In the genomic region with DNA sequence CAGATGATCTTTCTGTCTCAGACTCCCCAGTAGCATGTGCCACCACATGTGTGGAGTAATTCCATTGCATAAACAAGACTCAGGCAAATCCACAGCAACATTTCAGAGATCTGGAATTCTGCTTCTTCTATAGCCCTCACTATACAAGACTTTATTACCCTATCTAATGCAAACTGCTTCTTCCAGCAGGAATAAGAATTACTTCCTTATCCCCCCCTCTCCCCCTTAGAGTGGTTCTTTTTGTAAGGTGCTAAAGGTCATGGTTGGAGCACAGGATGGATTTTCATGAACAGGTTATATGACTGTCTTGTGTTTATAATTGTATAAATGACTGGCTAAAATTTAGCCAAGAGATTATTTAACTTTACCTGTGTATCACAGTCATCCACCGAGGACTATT, we compare ENCODE assay signal across 22 mouse cellular contexts.
A peak's percentile ranks its signal among the peaks of the same experiment; 100 is the strongest.
DNase-seq lines count a peak whose midpoint lies in the region; ATAC-seq and TF ChIP-seq lines count a peak whose summit lies in the region.
"Had no signal": no experiment of that assay in that cellular context is flagged by ENCODE, and none has a peak within 500 bp of the region (broad histone marks: within the 10 kb centered on the region; RNA-seq: fewer than 3 reads in every experiment).

No protein-coding gene starts in this region.

- WGBS in embryonic facial prominence, embryonic 13.5 days, result 91% methylated on average over 1 of the region's 1 CpGs
- WGBS in embryonic facial prominence, embryonic 10.5 days, result 95% methylated on average over 1 of the region's 1 CpGs
- 72% methylated on average over 1 of the region's 1 CpGs for WGBS in intestine, embryonic 14.5 days
- WGBS in intestine, postnatal 0 days, result 50% methylated on average over 1 of the region's 1 CpGs
- WGBS in intestine, embryonic 15.5 days, result 70% methylated on average over 1 of the region's 1 CpGs
- WGBS in intestine, embryonic 16.5 days, result 50% methylated on average over 1 of the region's 1 CpGs

- H3K4me3 ChIP-seq in embryonic facial prominence, embryonic 13.5 days, result no peak overlapping the region
- no peak overlapping the region for H3K4me3 ChIP-seq in embryonic facial prominence, embryonic 10.5 days
- no peak overlapping the region for H3K4me3 ChIP-seq in intestine, embryonic 14.5 days (ENCODE audit: low read depth, low read length)
- no peak overlapping the region for H3K4me3 ChIP-seq in intestine, postnatal 0 days (ENCODE audit: low read depth, low read length)
- H3K4me3 ChIP-seq in intestine, embryonic 15.5 days (replicated peaks), result no peak overlapping the region
- H3K4me3 ChIP-seq in intestine, embryonic 16.5 days (ENCODE audit: low read length), result no peak overlapping the region

- H3K4me1 ChIP-seq in embryonic facial prominence, embryonic 13.5 days, result no peaks in the 10 kb centered on the region
- no peaks in the 10 kb centered on the region for H3K4me1 ChIP-seq in embryonic facial prominence, embryonic 10.5 days
- H3K4me1 ChIP-seq in intestine, embryonic 14.5 days (replicated peaks; ENCODE audit: control insufficient read depth, insufficient read depth, low read length), result no peaks in the 10 kb centered on the region
- H3K4me1 ChIP-seq in intestine, postnatal 0 days (replicated peaks; ENCODE audit: control insufficient read depth, insufficient read depth, low read length), result no peaks in the 10 kb centered on the region
- H3K4me1 ChIP-seq in intestine, embryonic 15.5 days (replicated peaks), result no peaks in the 10 kb centered on the region
- no peaks in the 10 kb centered on the region for H3K4me1 ChIP-seq in intestine, embryonic 16.5 days (ENCODE audit: control insufficient read depth, insufficient read depth, low read length)

- 0 out of 2 replicates have a peak, but pooled peaks have one; percentile 15 for ATAC-seq in embryonic facial prominence, embryonic 13.5 days (ENCODE audit: insufficient number of reproducible peaks, insufficient read depth, low FRiP score, low TSS enrichment, low read depth)
- peak; percentile 58 for ATAC-seq in intestine, embryonic 14.5 days (replicated peaks; ENCODE audit: low FRiP score, low TSS enrichment, low read depth)
- no peak for ATAC-seq in intestine, postnatal 0 days
- peak; percentile 73 for ATAC-seq in intestine, embryonic 15.5 days
- ATAC-seq in intestine, embryonic 16.5 days, result peak; percentile 80
- ATAC-seq: activated CD4-positive, CD25-positive, alpha-beta regulatory T cell, adult 4 months; CD4-positive, CD25-positive, alpha-beta regulatory T cell, adult 4 months; Patski had no signal

- no peaks in the 10 kb centered on the region for H3K9me3 ChIP-seq in embryonic facial prominence, embryonic 13.5 days
- H3K9me3 ChIP-seq in embryonic facial prominence, embryonic 10.5 days, result no peaks in the 10 kb centered on the region
- no peaks in the 10 kb centered on the region for H3K9me3 ChIP-seq in intestine, embryonic 14.5 days (ENCODE audit: control insufficient read depth, low read length)
- no peaks in the 10 kb centered on the region for H3K9me3 ChIP-seq in intestine, postnatal 0 days (ENCODE audit: control insufficient read depth)
- H3K9me3 ChIP-seq in intestine, embryonic 15.5 days, result no peaks in the 10 kb centered on the region
- no peaks in the 10 kb centered on the region for H3K9me3 ChIP-seq in intestine, embryonic 16.5 days (ENCODE audit: control insufficient read depth, low read length)
- H3K9me3 ChIP-seq: G1E had no signal

- H3K4me2 ChIP-seq in embryonic facial prominence, embryonic 13.5 days, result no peak overlapping the region
- no peak overlapping the region for H3K4me2 ChIP-seq in intestine, embryonic 14.5 days (ENCODE audit: low read length)
- no peak overlapping the region for H3K4me2 ChIP-seq in intestine, postnatal 0 days (replicated peaks; ENCODE audit: low read depth)
- no peak overlapping the region for H3K4me2 ChIP-seq in intestine, embryonic 15.5 days (replicated peaks)
- no peak overlapping the region for H3K4me2 ChIP-seq in intestine, embryonic 16.5 days (ENCODE audit: low read depth, low read length)

- no peaks in the 10 kb centered on the region for H3K27me3 ChIP-seq in embryonic facial prominence, embryonic 13.5 days
- no peaks in the 10 kb centered on the region for H3K27me3 ChIP-seq in embryonic facial prominence, embryonic 10.5 days (replicated peaks; ENCODE audit: low read depth, poor library complexity, severe bottlenecking)
- no peaks in the 10 kb centered on the region for H3K27me3 ChIP-seq in intestine, embryonic 14.5 days (replicated peaks; ENCODE audit: control insufficient read depth, insufficient read depth, low read length)
- H3K27me3 ChIP-seq in intestine, postnatal 0 days (replicated peaks; ENCODE audit: control insufficient read depth, insufficient read depth, low read length), result no peaks in the 10 kb centered on the region
- H3K27me3 ChIP-seq in intestine, embryonic 15.5 days (replicated peaks), result no peaks in the 10 kb centered on the region
- H3K27me3 ChIP-seq in intestine, embryonic 16.5 days (replicated peaks; ENCODE audit: control insufficient read depth, insufficient read depth, low read length), result no peaks in the 10 kb centered on the region
- H3K27me3 ChIP-seq: CH12.LX, Patski had no signal

- H3K9ac ChIP-seq in embryonic facial prominence, embryonic 13.5 days, result no peak overlapping the region
- H3K9ac ChIP-seq in intestine, embryonic 14.5 days (ENCODE audit: low read length), result no peak overlapping the region
- H3K9ac ChIP-seq in intestine, postnatal 0 days (ENCODE audit: low read depth, low read length), result no peak overlapping the region
- no peak overlapping the region for H3K9ac ChIP-seq in intestine, embryonic 15.5 days
- no peak overlapping the region for H3K9ac ChIP-seq in intestine, embryonic 16.5 days (ENCODE audit: low read depth, low read length)

- no peak overlapping the region for H3K27ac ChIP-seq in embryonic facial prominence, embryonic 13.5 days
- no peak overlapping the region for H3K27ac ChIP-seq in embryonic facial prominence, embryonic 10.5 days (replicated peaks)
- H3K27ac ChIP-seq in intestine, embryonic 14.5 days (ENCODE audit: low read depth), result no peak overlapping the region
- no peak overlapping the region for H3K27ac ChIP-seq in intestine, postnatal 0 days (ENCODE audit: low read depth, low read length)
- no peak overlapping the region for H3K27ac ChIP-seq in intestine, embryonic 15.5 days
- no peak overlapping the region for H3K27ac ChIP-seq in intestine, embryonic 16.5 days (ENCODE audit: low read length)

- TF ChIP-seq CTCF in intestine, postnatal 0 days (IDR thresholded peaks at IDR 0.05; ENCODE audit: low read depth), result no peak

- no peak for DNase-seq in embryonic facial prominence, embryonic 10.5 days (ENCODE audit: low spot score)
- no peak for DNase-seq in intestine, embryonic 14.5 days (ENCODE audit: low spot score)
- DNase-seq in right cerebral cortex, postnatal 36 days (ENCODE audit: low spot score in 2 of 2), result no peak
- DNase-seq in kidney, adult 8-10 months, result no peak
- DNase-seq: adrenal gland, adult 2 months; adrenal gland, adult 8-10 months; adrenal gland, postnatal 10 days; adrenal gland, postnatal 14 days; adrenal gland, postnatal 25 days; adrenal gland, postnatal 36 days; B cell, adult 2 months; cerebellum, adult 11 months; cerebellum, adult 11-12 months had no signal

- no peaks in the 10 kb centered on the region for H3K36me3 ChIP-seq in embryonic facial prominence, embryonic 13.5 days
- no peaks in the 10 kb centered on the region for H3K36me3 ChIP-seq in embryonic facial prominence, embryonic 10.5 days (replicated peaks)
- no peaks in the 10 kb centered on the region for H3K36me3 ChIP-seq in intestine, embryonic 14.5 days (ENCODE audit: control insufficient read depth, insufficient read depth, low read length)
- H3K36me3 ChIP-seq in intestine, postnatal 0 days (ENCODE audit: control insufficient read depth, insufficient read depth), result no peaks in the 10 kb centered on the region
- H3K36me3 ChIP-seq in intestine, embryonic 15.5 days, result no peaks in the 10 kb centered on the region
- no peaks in the 10 kb centered on the region for H3K36me3 ChIP-seq in intestine, embryonic 16.5 days (ENCODE audit: control insufficient read depth, insufficient read depth, low read length)
- H3K36me3 ChIP-seq: G1E had no signal
